Mouse (Mus musculus) C2C12 (cell line): ENCODE data around the gene Golga4.

Experiments used
- CEBPB ChIP-seq: IDR thresholded peaks from one replicate; pipeline ENCODE4 v1.6.1; 2011; ENCODE audit warnings: low read depth, mild to moderate bottlenecking, control low read depth, moderate library complexity
- CTCF ChIP-seq: IDR thresholded peaks from one replicate; pipeline ENCODE4 v1.5.1; 2011; ENCODE audit not compliant: control insufficient read depth, insufficient read depth, insufficient read length
- MAX ChIP-seq: IDR thresholded peaks from one replicate; pipeline ENCODE4 v1.6.1; 2011; ENCODE audit warnings: mild to moderate bottlenecking, control low read depth
- MYOD1 ChIP-seq: IDR thresholded peaks from one replicate; pipeline ENCODE4 v1.6.1; 2011; ENCODE audit warnings: low read depth; ENCODE audit not compliant: control insufficient read depth, insufficient read length
- MYOG ChIP-seq: IDR thresholded peaks from one replicate; pipeline ENCODE4 v1.6.1; 2011; ENCODE audit not compliant: control insufficient read depth, insufficient read length; ENCODE audit errors: extremely low read depth
- USF1 ChIP-seq: IDR thresholded peaks from one replicate; pipeline ENCODE4 v1.6.1; 2011; ENCODE audit warnings: low read depth, mild to moderate bottlenecking, control low read depth, moderate library complexity

- TF ChIP-seq CTCF (no peak), CEBPB (no peak), USF1 (no peak), MAX (no peak), MYOG (no peak), MYOD1 (no peak)
These were observed 29.8 kb upstream of the Golga4 start for GRCm38 (mm10) chr9:118476211-118476765.
